Mouse (Mus musculus): ENCODE data around the gene Pdxk. TPM values are rescaled to one million over a fixed set of nuclear protein-coding genes. Genes with fewer than 3 reads are reported as not detected.

Pdxk gene
- polyA plus RNA-seq, 1 experiment: 13.7 TPM

- Histone ChIP-seq H3K27me3 (ENCODE audit: control insufficient read depth, insufficient read depth, low read length, poor library complexity, severe bottlenecking) (no peaks in the 10 kb centered on the region), H3K9me3 (replicated peaks; ENCODE audit: control insufficient read depth, insufficient read depth, low read length, poor library complexity, severe bottlenecking) (no peaks in the 10 kb centered on the region), H3K36me3 (ENCODE audit: control insufficient read depth, insufficient read depth, low read length, poor library complexity, severe bottlenecking) (no peaks in the 10 kb centered on the region), H3K27ac (ENCODE audit: insufficient read depth, low read length) (no peak overlapping the region), H3K4me3 (ENCODE audit: low read depth, low read length) (no peak overlapping the region), H3K4me1 (ENCODE audit: control insufficient read depth, insufficient read depth, low read length) (no peaks in the 10 kb centered on the region), H3K9ac (ENCODE audit: low read depth, poor library complexity, severe bottlenecking) (no peak overlapping the region)
- TF ChIP-seq POLR2A (IDR thresholded peaks at IDR 0.05; ENCODE audit: insufficient read depth, low read length) (no peak), CTCF (IDR thresholded peaks at IDR 0.05; ENCODE audit: low read depth, low read length) (no peak), EP300 (IDR thresholded peaks at IDR 0.05; ENCODE audit: insufficient read depth, low read depth, low read length) (no peak)
Measured at GRCm38 (mm10) chr10:78456696-78457095, 8.1 kb downstream of the Pdxk start.

GRCm38 (mm10) chr10:78452641-78453040, 12.1 kb downstream of the Pdxk start:
- TF ChIP-seq EP300 (IDR thresholded peaks at IDR 0.05; ENCODE audit: insufficient read depth, low read depth, low read length) (no peak), POLR2A (IDR thresholded peaks at IDR 0.05; ENCODE audit: insufficient read depth, low read length) (no peak), CTCF (IDR thresholded peaks at IDR 0.05; ENCODE audit: low read depth, low read length) (no peak)
- Histone ChIP-seq H3K36me3 (ENCODE audit: control insufficient read depth, insufficient read depth, low read length, poor library complexity, severe bottlenecking) (no peaks in the 10 kb centered on the region), H3K27me3 (ENCODE audit: control insufficient read depth, insufficient read depth, low read length, poor library complexity, severe bottlenecking) (no peaks in the 10 kb centered on the region), H3K9me3 (replicated peaks; ENCODE audit: control insufficient read depth, insufficient read depth, low read length, poor library complexity, severe bottlenecking) (no peaks in the 10 kb centered on the region), H3K27ac (ENCODE audit: insufficient read depth, low read length) (no peak overlapping the region), H3K4me1 (ENCODE audit: control insufficient read depth, insufficient read depth, low read length) (no peaks in the 10 kb centered on the region), H3K4me3 (ENCODE audit: low read depth, low read length) (no peak overlapping the region), H3K9ac (ENCODE audit: low read depth, poor library complexity, severe bottlenecking) (no peak overlapping the region)

GRCm38 (mm10) chr10:78450761-78451160, 14.0 kb downstream of the Pdxk start:
- no peak for TF ChIP-seq EP300 (IDR thresholded peaks at IDR 0.05; ENCODE audit: insufficient read depth, low read depth, low read length)
- TF ChIP-seq POLR2A (IDR thresholded peaks at IDR 0.05; ENCODE audit: insufficient read depth, low read length): no peak
- no peak for TF ChIP-seq CTCF (IDR thresholded peaks at IDR 0.05; ENCODE audit: low read depth, low read length)
- no peaks in the 10 kb centered on the region for H3K36me3 ChIP-seq (ENCODE audit: control insufficient read depth, insufficient read depth, low read length, poor library complexity, severe bottlenecking)
- no peak overlapping the region for H3K4me3 ChIP-seq (ENCODE audit: low read depth, low read length)
- no peaks in the 10 kb centered on the region for H3K4me1 ChIP-seq (ENCODE audit: control insufficient read depth, insufficient read depth, low read length)
- no peak overlapping the region for H3K9ac ChIP-seq (ENCODE audit: low read depth, poor library complexity, severe bottlenecking)
- no peaks in the 10 kb centered on the region for H3K27me3 ChIP-seq (ENCODE audit: control insufficient read depth, insufficient read depth, low read length, poor library complexity, severe bottlenecking)
- no peak overlapping the region for H3K27ac ChIP-seq (ENCODE audit: insufficient read depth, low read length)
- H3K9me3 ChIP-seq (replicated peaks; ENCODE audit: control insufficient read depth, insufficient read depth, low read length, poor library complexity, severe bottlenecking): no peaks in the 10 kb centered on the region

DNA sequence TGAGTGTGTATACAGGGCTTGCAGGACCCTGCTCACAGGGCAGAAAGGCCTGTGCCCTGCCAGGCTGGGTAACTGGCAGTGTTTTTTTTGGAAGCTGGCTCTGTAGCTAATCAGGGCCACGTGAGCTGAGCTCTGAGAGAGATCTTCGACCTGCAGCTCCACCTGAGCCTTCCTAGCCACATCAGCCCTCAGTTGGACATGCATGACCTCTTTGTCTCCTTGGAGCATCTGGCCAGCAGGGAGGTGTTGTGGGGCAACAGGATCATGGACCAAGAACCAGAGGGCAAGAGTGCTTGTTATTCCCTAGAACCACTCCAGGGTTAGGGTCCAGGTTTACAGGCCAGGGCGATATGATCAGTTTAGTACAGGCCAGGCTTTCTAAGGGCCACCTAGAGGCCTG, 17.4 kb downstream of the Pdxk start:
- no peaks in the 10 kb centered on the region for H3K4me1 ChIP-seq (ENCODE audit: control insufficient read depth, insufficient read depth, low read length)
- no peak overlapping the region for H3K9ac ChIP-seq (ENCODE audit: low read depth, poor library complexity, severe bottlenecking)
- H3K4me3 ChIP-seq (ENCODE audit: low read depth, low read length): no peak overlapping the region
- no peak for TF ChIP-seq CTCF (IDR thresholded peaks at IDR 0.05; ENCODE audit: low read depth, low read length)
- TF ChIP-seq EP300 (IDR thresholded peaks at IDR 0.05; ENCODE audit: insufficient read depth, low read depth, low read length): no peak
- no peak for TF ChIP-seq POLR2A (IDR thresholded peaks at IDR 0.05; ENCODE audit: insufficient read depth, low read length)
- no peaks in the 10 kb centered on the region for H3K27me3 ChIP-seq (ENCODE audit: control insufficient read depth, insufficient read depth, low read length, poor library complexity, severe bottlenecking)
- H3K36me3 ChIP-seq (ENCODE audit: control insufficient read depth, insufficient read depth, low read length, poor library complexity, severe bottlenecking): no peaks in the 10 kb centered on the region
- no peaks in the 10 kb centered on the region for H3K9me3 ChIP-seq (replicated peaks; ENCODE audit: control insufficient read depth, insufficient read depth, low read length, poor library complexity, severe bottlenecking)
- no peak overlapping the region for H3K27ac ChIP-seq (ENCODE audit: insufficient read depth, low read length)

DNA sequence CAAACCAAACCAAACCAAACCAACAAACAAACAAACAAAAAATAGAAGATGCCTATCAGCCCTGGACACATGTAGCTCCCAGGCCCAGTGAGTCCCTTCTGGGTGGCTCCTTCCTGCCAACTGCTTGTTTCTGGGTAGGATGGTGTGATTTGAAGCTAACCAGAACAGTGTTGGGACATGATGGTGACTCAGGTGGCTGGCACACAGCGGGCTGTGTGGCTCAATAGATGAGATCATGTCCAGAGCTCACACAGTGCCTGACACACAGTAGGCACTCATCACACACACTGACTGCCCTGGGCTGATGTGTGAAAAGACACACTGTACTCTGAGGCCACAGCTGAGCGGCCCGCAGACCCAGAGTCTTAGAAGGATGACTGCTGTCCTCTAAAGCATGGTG, 18.6 kb downstream of the Pdxk start:
- H3K27ac ChIP-seq (ENCODE audit: insufficient read depth, low read length): no peak overlapping the region
- no peaks in the 10 kb centered on the region for H3K36me3 ChIP-seq (ENCODE audit: control insufficient read depth, insufficient read depth, low read length, poor library complexity, severe bottlenecking)
- no peak overlapping the region for H3K4me3 ChIP-seq (ENCODE audit: low read depth, low read length)
- no peaks in the 10 kb centered on the region for H3K4me1 ChIP-seq (ENCODE audit: control insufficient read depth, insufficient read depth, low read length)
- H3K9ac ChIP-seq (ENCODE audit: low read depth, poor library complexity, severe bottlenecking): no peak overlapping the region
- TF ChIP-seq CTCF (IDR thresholded peaks at IDR 0.05; ENCODE audit: low read depth, low read length) (no peak), POLR2A (IDR thresholded peaks at IDR 0.05; ENCODE audit: insufficient read depth, low read length) (no peak), EP300 (IDR thresholded peaks at IDR 0.05; ENCODE audit: insufficient read depth, low read depth, low read length) (no peak)
- H3K9me3 ChIP-seq (replicated peaks; ENCODE audit: control insufficient read depth, insufficient read depth, low read length, poor library complexity, severe bottlenecking): no peaks in the 10 kb centered on the region
- H3K27me3 ChIP-seq (ENCODE audit: control insufficient read depth, insufficient read depth, low read length, poor library complexity, severe bottlenecking): no peaks in the 10 kb centered on the region

GRCm38 (mm10) chr10:78442292-78442691, 22.5 kb downstream of the Pdxk start:
- Histone ChIP-seq H3K4me3 (ENCODE audit: low read depth, low read length) (no peak overlapping the region), H3K27ac (ENCODE audit: insufficient read depth, low read length) (no peak overlapping the region), H3K36me3 (ENCODE audit: control insufficient read depth, insufficient read depth, low read length, poor library complexity, severe bottlenecking) (no peaks in the 10 kb centered on the region), H3K9ac (ENCODE audit: low read depth, poor library complexity, severe bottlenecking) (no peak overlapping the region), H3K9me3 (replicated peaks; ENCODE audit: control insufficient read depth, insufficient read depth, low read length, poor library complexity, severe bottlenecking) (no peaks in the 10 kb centered on the region), H3K4me1 (ENCODE audit: control insufficient read depth, insufficient read depth, low read length) (peaks cover 1% of the 10 kb centered on the region), H3K27me3 (ENCODE audit: control insufficient read depth, insufficient read depth, low read length, poor library complexity, severe bottlenecking) (no peaks in the 10 kb centered on the region)
- no peak for TF ChIP-seq POLR2A (IDR thresholded peaks at IDR 0.05; ENCODE audit: insufficient read depth, low read length)
- TF ChIP-seq EP300 (IDR thresholded peaks at IDR 0.05; ENCODE audit: insufficient read depth, low read depth, low read length): no peak
- no peak for TF ChIP-seq CTCF (IDR thresholded peaks at IDR 0.05; ENCODE audit: low read depth, low read length)
